ENCODE assay signal across 14 mouse cellular contexts in the genomic region with DNA sequence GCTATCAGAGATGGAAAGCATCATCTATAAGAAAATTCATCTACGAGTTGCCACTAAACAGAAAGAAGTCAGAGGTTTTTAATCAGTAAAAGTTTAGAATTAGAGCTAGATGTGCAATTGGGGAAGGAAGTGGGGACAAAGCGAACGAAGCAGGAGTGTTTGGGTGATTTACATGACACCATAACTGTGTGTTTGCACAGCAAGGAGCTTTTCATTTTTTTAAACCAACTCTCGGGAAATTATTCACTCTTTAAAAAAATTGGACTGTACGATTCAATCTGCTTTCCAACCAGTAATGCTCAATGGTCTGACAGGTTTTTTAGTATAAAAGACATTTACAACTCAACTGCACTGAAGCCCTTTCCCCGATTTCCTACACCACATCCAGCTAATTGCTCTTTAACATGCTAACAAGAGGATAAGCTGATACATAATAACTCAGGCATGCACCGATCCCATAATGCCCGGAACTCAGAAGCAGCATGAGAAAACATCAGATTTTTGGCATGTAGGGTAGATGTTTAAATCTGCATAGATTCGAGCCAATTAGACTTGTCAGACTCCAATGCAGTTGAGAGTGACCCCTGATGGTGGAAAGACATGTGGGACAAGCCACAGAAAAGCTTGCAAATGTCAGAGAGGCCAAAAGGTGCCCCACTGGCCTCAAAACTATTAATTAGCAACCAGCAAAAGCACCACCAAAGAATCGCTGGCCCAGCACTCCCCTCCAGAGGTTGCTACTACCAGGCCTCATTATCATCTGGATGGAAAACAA.
DNase-seq lines count a peak whose midpoint lies in the region; ATAC-seq lines count a peak whose summit lies in the region.
"Had no signal": no experiment of that assay in that cellular context is flagged by ENCODE, and none has a peak within 500 bp of the region (broad histone marks: within the 10 kb centered on the region; RNA-seq: fewer than 3 reads in every experiment).

No protein-coding gene starts in this region.

- H3K27me3 ChIP-seq in midbrain, embryonic 15.5 days (replicated peaks) = no peaks in the 10 kb centered on the region
- H3K27me3 ChIP-seq: kidney, embryonic 15.5 days; liver, embryonic 15.5 days; megakaryocyte, embryonic 14.5 days had no signal

- no peak overlapping the region for H3K9ac ChIP-seq in midbrain, embryonic 15.5 days
- H3K9ac ChIP-seq: kidney, embryonic 15.5 days; liver, embryonic 15.5 days had no signal

- DNase-seq in layer of hippocampus, adult 11-12 months (ENCODE audit: low spot score) = peak; percentile 4
- no peak for DNase-seq in layer of hippocampus, postnatal 25 days (ENCODE audit: extremely low spot score in 1 of 2, low spot score in 1 of 2)
- peak; percentile 47 for DNase-seq in embryo, embryonic 11 days
- peak; percentile 27 to 35 for DNase-seq in frontal cortex, adult 2 months (ENCODE audit: extremely low spot score in 1 of 2, low spot score in 1 of 2)
- DNase-seq in adrenal gland, adult (ENCODE audit: inconsistent age in 2 of 2, low spot score in 1 of 2) = no peak
- DNase-seq in heart, postnatal 14 days = no peak
- DNase-seq: cerebellum, postnatal 36 days; heart, adult 11 months; heart, postnatal 36 days had no signal

- no peak overlapping the region for H3K27ac ChIP-seq in midbrain, embryonic 15.5 days
- H3K27ac ChIP-seq: kidney, embryonic 15.5 days; liver, embryonic 15.5 days had no signal

- 41% methylated on average over 10 of the region's 10 CpGs for WGBS in midbrain, embryonic 15.5 days

- intact Hi-C loops in heart, postnatal 14 days (cut with DNase I) = no loop called here

- no peaks in the 10 kb centered on the region for H3K36me3 ChIP-seq in midbrain, embryonic 15.5 days (replicated peaks)
- H3K36me3 ChIP-seq: kidney, embryonic 15.5 days; liver, embryonic 15.5 days had no signal

- H3K4me1 ChIP-seq in midbrain, embryonic 15.5 days = peaks cover 10% of the 10 kb centered on the region
- H3K4me1 ChIP-seq: kidney, embryonic 15.5 days; liver, embryonic 15.5 days; megakaryocyte, embryonic 14.5 days had no signal

- no peak overlapping the region for H3K4me2 ChIP-seq in midbrain, embryonic 15.5 days
- H3K4me2 ChIP-seq: kidney, embryonic 15.5 days; liver, embryonic 15.5 days had no signal

- no peaks in the 10 kb centered on the region for H3K9me3 ChIP-seq in midbrain, embryonic 15.5 days
- H3K9me3 ChIP-seq: kidney, embryonic 15.5 days; liver, embryonic 15.5 days; megakaryocyte, embryonic 14.5 days had no signal

- peak; percentile 60 for ATAC-seq in midbrain, embryonic 15.5 days (replicated peaks)
- no peak for ATAC-seq in megakaryocyte-erythroid progenitor cell, adult 5-6 weeks (replicated peaks; ENCODE audit: low FRiP score, low TSS enrichment, poor library complexity, severe bottlenecking)

- H3K4me3 ChIP-seq in midbrain, embryonic 15.5 days = no peak overlapping the region
- H3K4me3 ChIP-seq: kidney, embryonic 15.5 days; liver, embryonic 15.5 days; megakaryocyte, embryonic 14.5 days had no signal

Comparison
In these comparisons a context has a peak if more than half of its experiments do, and no peak if none do; other contexts are left out.
1. DNase-seq: peak in layer of hippocampus, adult 11-12 months (single experiment), embryo, embryonic 11 days (single experiment) and frontal cortex, adult 2 months (2 of 2); none in layer of hippocampus, postnatal 25 days (0 of 2), adrenal gland, adult (0 of 2) and heart, postnatal 14 days (0 of 2).